Mouse (Mus musculus) CH12F3 (cell line): Measurements from ENCODE around the gene Zfp598.

Experiments
- in situ Hi-C: fragments of 300-500 bp; cut with MboI; formaldehyde crosslinking; loops from 2 replicates; pipeline ENCODE4 v1.14.3; 2020; ENCODE audit warnings: low sequenced_read_pairs

Zfp598 gene

DNA sequence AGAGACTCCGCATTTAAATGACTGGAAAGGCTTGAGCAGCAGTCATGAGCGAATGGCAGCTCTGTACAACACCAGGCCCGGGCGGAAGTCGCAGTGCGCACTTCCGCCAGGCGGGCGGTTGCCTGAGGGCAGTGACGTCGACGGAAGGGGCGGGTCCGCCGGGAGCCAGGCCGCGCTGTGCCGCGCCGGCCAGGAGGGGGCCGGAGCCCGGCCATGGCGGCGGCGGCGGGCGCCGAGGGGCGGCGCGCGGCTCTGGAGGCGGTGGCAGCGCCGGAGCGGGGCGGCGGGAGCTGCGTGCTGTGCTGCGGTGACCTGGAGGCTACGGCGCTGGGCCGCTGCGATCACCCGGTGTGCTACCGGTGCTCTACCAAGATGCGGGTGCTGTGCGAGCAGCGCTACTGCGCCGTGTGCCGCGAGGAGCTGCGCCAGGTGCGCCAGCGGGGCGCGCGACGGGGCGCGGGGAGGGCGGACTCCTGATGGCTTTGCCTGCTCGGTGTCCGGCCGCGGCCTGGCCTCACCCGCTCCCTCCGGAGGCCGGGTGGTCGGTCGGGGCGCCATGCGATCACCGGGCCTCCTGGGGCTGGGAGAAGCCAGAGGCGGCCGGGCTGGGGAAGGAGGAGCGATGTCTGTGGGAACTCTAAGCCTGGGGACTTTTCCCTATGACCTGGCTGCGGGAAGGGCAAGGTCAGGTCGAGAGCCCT is at the start of gene Zfp598:
Zfp598 (plus strand) TSS at position 143 of the 701 bp plus-strand sequence.
- in situ Hi-C loops, result no loop called here

DNA sequence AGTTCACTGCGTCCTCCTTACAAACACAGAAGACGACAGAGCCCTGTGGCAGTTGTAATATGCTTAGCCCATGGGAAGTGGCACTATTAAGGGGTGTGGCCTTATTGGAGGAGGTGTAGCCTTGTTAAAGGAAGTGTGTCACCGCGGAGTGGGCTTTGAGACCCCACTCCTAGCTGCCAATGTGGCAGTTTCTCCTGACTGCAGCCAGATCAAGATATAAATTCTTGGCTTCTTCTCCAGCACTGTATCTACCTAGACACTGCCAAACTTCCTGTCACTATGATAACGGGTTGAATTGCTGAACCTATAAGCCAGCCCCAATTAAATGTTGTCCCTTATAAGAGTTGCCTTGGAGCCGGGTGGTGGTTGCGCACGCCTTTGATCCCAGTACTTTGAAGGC is 44.0 kb upstream of the Zfp598 start:
- in situ Hi-C loops, result no loop called here

DNA sequence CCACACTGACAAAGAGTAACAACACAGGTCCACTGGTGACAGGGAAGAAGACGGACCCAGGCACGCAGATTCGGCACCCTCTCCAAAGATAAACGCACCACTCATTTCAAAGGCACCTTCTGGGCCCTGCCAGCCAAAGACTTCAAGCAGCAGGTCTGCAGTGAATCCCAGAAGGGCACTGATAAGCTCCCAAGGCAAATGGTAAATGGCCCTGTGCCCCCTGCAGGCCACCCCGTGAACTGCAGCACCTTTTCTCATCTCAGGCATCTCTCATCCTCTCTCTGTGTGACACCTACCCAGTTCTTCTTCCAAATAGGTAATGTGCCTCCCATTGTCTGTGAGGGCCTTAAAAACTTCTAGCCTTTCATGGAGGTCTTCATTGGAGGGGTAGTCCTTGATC is 40.8 kb upstream of the Zfp598 start:
- in situ Hi-C loops, result no loop called here

DNA sequence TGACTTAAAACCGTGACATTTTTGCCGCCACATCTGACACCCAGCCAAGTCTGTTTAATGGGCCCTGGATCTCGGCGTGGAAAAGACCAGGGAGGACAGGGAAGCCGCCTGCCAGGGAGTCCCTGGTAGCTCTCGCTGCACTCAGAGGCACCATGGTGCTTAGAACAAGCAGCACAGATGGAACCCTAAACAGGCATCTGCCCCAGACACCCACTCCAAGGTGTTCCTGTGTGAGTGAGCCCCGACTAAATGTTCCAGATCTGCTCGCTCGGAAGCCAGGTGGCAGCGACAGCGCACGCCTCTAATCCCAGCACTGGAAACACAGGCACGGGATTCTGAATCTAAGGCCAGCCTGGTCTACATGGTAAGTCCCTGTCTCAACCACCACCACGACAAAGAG is 39.4 kb upstream of the Zfp598 start:
- in situ Hi-C loops, result no loop called here

DNA sequence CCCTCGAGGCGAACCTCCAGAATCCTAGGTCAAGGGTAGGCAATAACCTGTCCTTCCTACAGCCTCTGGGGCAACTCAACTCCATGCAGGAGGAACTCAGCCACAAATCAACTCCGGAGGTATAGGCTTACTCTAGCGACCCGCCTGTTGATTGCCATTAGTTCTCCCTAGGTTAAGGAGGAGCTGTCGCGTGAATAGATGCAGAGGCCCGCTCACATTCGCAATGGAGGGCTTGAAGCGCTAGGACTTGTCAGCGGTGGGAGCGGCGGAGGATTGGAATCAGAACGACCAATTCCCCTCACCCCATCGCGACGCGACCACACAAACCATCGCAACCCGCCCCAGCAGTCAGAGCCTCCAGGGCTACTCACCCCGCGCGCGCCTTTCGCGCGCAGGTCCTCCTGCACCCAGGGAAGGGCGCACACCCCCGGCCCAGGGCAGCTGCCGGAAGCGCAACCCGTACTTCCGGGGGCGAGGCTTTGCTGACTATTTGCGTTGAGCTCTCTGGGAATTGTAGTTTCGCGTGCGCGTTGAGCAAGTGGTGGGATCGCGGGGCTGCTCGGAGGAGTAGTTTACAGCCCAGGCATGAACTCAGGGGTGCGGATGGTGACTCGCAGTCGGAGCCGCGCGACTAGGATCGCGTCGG is 37.2 kb upstream of the Zfp598 start, which contains the start of the genes Tsc2 and Nthl1:
Tsc2 (minus strand) TSS at position 464 of the 646 bp plus-strand sequence.
Nthl1 (plus strand) TSS at position 514 of the 646 bp plus-strand sequence.
- in situ Hi-C loops, result no loop called here

DNA sequence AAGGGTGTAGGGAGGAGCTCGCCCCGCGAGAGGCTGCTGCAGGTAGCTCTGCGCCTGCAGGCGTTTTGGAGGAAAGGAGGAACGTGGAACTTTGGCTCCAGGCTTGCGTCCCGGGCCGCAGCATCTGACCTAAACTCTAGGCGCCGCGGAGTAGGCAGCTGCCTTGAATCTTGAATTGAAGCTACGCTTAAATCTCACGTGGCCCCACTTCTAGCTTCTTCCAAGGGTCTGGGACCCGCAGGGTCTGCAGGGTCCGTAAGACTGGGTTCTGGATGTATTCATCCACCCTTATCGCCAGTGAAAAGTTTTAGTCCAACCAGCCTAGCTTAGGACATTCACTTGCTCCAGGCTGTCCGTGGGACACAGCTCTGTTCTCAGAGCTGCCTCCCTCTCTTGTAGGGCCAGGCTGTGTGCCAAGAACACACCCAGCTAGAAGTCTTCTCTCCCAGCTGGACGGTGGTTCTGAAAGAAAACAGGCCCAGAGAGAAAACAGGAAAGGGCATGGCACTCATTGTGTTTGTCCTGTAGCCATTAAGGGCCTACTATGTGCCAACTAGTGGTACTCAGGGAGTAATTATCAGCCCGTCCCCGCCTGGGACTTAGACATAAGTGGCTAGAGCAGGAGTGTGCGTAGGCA is 36.6 kb upstream of the Zfp598 start:
- in situ Hi-C loops, result no loop called here

DNA sequence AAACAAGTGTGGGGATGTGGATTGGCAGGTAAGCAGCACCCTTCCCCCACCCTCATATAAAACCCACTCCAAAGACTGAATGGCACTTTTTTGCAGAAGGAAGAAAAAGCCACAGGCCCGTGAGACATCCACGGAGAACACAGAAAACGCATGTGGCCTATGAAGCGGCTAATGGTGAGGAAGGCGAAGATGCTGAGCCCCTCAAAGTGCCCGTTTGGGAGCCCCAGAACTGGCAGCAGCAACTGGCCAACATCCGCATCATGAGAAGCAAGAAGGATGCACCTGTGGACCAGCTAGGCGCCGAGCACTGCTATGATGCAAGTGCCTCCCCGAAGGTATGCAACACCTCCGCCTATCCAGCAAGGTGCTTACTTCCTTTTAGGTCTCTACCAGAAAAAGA is 35.7 kb upstream of the Zfp598 start:
- in situ Hi-C loops, result no loop called here

DNA sequence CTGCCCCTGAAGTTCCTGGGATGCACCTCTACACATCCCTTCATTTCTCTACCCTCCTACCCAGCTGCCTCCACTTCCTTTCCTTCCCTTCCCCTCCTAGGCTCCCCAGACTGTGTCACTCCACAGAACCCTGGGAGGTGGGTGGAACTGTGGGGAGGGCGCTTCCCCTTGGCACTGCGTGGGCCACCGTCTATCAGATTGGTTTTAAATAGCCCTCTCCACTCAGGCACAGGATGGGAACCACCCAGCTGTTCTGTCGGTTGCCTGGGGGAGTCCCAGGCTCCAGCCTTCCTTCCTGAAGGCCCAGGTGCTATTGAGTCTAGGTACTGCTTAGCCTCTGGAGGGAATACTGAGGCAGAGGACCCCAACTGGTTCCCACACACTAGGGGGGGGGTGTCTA is 34.5 kb upstream of the Zfp598 start:
- in situ Hi-C loops, result no loop called here

DNA sequence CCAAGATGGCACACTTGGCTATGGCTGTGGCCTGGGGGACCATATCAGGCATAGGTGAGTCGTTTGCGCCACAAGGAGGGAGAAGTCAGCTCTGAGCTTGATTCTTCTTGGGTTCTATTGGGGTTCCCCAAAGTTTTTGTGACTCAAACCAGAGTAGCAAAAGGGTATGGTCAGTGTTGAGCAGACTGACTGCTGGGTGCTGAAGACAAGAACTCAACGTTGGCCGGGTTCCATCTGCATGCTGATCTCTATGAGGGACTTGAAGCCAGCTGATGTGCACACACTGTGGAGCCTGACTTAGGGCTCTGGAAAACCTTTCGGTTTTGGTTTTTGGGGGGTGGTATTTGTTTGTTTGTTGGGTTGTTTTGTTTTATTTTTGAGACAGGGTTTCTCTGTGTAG is 33.8 kb upstream of the Zfp598 start:
- in situ Hi-C loops, result no loop called here

DNA sequence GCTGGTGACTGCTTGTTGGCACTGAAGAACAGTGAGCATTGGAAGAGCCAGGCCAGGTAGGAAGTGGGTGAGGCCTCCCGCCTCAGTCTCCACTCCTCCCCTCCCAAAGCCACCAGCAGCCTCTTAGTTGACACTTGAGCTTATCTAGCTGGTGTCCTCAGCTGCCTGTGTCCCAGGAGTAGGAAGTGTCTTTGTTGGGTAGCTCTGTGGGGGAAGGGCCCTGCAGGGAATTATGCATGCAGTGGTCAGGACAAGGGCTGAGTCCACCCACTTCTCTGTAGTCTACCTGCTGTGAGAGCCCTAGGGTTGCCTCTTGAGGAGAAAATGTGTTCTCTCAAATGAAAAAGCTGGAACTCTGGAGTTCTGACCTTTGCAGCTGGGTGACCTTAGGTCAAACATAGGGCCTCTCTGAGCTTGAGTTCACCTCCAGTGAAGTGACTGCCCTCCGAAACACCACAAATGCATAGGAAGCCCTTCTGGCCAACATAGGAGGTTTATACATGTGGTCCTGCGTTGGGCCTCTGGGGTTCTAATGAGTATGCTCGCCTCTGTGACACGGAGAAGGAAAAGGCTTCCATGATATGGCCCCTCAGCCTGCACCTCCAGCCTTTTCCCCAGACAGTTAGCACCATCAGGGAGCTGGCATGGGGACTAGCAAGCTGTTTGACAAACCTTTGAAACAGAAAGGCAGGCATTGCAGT is 32.6 kb upstream of the Zfp598 start:
- in situ Hi-C loops, result no loop called here

DNA sequence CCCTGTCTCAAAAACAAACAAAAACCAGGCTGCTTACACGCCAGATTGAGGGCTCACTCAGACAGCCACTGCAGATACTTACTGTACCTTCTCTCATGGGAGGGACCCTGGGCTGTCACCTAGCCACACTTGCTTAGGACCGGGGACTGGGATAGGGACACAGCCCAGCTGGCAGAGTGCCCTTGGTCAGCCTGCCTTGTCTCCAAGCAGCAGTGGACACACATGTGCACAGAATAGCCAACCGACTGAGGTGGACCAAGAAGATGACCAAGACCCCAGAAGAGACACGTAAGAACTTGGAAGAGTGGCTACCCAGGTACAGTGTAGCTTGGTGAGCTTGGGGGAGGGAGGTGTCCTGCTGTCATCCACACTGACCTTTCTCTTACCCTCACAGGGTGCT is 31.3 kb upstream of the Zfp598 start:
- in situ Hi-C loops, result no loop called here

DNA sequence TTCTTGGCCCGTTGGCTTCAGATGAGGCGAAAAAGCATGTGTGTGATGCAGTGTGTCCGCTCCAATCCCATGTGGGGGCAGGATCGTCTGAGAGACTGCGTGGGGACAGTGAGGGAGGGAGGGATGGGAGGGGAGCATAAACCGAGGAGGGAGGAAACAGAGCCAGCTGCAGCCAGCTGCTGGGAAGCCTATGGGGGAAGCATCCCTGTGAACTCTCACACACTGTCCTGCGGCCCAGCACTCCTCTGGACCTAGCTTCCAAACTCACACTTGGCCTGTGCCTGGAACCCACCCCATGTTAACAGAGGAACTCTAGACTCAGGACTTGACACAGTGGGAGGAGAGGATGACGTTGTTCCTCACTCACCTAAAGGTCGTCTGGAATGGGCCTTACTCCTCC is 30.6 kb upstream of the Zfp598 start:
- in situ Hi-C loops, result no loop called here

DNA sequence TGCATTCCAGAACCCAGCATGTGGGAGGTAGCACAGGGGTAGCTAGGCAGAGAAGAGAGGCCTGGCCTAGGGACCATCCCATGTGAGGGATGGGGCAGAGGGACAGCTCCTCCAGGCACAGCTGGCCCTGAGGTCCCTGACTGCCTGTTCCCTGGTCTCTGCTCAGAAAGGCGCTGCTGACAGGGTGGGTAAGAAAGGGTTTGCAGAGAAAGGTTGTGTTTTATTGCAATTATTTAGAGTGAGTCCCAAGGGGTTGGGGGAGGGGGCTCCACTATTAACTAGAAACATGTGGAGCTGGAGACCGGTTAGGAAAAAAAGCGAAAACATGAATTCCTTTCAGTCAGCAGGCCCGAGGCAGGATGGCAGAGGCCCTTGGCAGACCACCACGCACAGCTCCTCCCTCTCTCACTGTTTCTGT is 29.9 kb upstream of the Zfp598 start:
- in situ Hi-C loops, result no loop called here

DNA sequence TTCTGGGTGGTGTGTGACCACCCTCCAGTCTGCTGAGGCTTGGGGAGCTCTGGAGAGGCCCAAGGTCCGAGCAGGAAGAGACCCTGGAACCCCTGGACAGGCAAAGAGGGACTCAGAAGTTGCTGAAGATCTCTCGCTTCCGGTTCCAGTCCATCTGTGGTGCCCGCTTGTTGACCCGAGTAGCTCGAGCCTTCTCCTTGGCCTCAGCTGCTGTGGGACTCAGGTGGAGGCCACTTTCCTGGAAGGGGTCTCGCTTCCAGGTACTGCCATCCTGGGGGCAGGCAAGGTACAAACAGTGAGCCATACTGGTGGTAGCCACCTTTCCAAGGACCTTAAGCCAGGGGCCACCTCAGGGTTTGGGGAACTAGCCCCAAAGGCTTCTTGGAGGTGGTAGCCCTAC is 29.4 kb upstream of the Zfp598 start:
- in situ Hi-C loops, result no loop called here

DNA sequence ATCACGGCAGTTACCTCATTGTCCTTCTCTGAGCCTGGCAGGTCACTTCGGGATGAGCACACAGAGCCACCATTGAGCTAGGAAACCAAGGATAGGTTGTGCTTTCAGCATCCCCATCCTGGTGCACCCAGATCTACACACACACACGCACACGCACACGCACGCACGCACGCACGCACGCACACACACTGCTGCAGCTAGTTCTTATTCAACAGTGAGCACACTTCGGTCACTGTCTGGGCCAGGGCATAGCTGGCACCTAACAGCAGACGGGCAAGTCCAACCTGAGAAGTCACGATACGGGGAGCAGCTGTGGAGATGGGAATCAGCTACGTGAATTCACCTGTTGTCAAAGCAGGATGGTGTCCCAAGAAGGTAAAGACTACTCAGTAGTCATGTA is 28.9 kb upstream of the Zfp598 start:
- in situ Hi-C loops, result no loop called here

DNA sequence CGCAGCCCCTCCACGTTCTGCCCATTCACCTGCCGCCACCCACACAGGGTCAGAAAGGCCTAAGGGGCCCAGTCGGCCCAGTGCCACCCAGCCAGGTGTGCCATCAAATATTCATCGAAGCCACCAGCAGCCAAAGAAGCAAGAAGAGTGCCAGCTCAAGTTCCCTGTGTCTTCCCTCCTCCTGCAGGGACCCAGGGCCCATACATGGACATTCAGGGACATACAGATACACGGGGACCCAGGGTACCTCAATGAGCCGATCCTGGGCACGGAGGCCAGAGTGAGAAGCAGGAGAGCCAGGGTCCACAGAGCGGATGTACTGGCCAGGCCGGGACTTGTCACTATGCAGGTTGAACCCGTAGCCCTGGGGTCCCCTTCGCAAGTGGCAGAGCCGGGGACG is 27.5 kb upstream of the Zfp598 start:
- in situ Hi-C loops, result no loop called here

DNA sequence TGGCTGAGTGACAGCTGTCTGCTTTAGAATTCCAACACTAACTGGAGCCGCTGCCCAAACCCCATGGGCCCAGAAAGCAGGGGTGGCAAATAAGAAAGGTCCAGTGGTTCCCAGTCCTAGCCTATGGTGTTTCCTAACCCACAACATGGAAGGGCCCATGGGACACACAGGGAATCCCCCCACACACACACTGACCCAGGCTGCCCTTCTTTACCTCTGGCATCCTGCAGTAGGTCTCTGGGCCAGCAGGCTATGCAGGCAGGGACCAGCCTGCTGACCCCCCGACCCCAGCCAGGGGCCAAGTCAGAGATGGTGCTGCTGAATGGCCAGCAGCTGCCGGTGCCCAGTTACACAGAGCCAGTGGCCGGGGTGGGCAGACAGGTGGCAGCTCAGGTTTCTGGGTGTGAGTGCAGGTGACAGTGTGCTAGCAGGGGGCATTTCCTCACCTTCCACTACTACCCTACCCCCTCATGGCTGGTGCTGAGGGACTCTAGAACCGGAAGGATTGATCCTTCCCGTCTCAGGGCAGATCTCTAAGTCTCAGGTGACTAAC is 26.6 kb upstream of the Zfp598 start:
- in situ Hi-C loops, result no loop called here

DNA sequence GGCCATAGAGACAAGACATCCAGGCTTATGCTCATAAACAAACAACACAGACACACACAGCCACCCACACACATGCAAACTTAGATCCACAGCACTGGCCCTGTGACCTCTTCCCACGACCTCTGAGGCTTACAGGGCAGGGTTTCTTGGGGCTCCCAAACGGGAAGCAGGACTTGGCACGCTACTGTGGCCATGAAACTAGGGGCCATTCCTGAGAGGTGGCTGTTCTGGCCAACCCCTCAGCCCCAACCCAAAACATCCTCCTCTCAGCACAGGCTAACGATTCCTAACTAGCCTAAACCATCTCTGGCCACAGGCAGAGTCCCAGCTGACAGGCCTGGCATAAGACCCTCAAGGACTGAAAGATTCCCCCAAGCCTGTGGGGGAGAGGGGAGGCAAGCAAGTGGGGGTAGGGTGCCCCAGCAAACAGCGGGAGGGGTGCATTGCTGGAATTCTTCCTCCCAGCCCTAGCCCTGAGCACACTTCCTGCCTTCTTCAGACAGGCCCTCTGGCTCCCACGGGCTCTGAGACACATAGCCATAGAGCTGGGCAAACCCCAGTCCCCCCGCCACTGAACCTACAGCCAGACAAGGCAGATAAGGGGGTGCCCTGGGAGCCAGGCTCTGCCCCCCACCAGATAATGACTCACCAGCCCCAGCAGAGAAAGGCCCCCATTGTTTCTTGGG is 25.3 kb upstream of the Zfp598 start:
- in situ Hi-C loops, result no loop called here

DNA sequence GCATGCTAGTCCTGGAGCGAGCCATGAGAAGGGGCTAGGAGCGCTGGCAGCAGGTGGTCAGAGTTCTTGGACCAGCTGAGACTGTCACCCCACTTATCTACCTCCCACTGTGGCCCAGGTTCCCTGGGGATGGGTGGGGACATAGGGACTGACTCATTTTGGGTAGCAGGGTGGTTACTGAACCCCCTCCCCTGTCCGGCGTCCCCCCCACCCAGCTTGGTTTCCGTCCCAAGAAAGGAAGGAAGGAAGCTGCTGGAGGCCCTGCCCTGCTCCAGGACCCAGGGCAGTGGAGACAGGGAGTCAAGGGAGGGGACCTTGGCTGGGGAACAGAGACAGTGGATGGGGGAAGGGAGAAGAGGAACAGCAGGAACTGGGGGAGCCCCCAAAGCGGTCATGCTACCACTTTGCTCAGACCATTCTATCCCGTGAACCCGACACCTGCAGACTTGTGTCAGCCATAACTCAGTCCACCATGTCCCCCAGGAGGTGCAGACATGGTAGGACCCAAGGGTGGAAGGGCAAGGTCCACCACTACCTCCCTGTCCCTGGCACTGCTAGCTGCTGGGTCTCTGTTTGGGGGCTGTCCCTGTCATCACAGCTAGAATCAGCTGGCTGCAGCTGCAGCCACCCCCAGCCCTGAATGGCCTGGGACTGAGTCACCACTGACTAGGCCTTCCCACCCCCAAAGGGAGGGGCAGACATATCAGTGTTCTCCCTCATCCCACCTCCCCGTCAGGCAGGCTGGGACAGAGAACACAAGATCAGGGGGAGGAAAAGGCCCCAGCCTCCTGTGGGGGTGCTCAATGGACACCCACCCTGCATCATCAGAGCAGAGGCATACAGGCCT is 24.4 kb upstream of the Zfp598 start:
- in situ Hi-C loops, result no loop called here

DNA sequence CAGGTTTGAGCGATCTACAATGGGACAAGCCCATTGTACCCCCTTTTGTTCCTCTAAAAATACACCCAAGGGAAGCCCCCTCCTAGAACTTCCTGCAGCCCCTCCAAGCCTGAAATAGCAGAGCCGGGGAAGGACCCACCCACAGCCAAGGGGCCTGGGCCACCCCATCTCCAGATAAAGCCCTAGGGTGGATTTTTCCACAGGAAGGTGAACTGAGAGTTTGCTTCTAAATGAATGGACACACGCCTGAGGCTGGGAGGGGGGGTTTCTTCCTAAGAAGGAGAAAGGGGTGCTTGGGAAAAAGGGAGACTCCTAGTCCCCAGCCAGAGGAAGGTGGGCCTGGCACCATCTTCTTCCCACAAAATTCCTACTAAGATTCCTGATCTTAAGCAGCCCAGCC is 23.6 kb upstream of the Zfp598 start:
- in situ Hi-C loops, result no loop called here
